Mouse (Mus musculus): ENCODE data around the gene Ldlr.

Gene Ldlr

DNA sequence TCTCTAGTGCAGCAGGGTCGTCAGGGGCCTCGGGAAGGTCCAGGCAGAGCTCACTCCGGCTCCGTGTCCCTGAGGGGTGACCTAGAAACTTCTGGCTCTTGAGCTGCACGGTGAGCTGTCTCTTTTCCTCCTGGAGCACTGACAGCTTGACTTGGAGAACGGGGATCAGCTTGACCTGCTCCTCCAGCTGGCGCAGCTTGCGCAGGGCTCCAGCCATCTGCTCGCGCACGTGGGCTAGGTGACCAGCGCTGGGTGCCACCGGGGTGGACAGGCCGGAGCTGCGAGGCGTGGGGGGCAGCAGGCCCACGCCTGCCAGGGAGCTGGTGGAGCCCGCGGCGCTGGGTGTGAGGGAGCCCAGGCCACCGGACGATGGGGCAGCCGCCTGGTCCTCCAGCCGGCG lies 71.6 kb downstream of the Ldlr start:
- no peak for DNase-seq

DNA sequence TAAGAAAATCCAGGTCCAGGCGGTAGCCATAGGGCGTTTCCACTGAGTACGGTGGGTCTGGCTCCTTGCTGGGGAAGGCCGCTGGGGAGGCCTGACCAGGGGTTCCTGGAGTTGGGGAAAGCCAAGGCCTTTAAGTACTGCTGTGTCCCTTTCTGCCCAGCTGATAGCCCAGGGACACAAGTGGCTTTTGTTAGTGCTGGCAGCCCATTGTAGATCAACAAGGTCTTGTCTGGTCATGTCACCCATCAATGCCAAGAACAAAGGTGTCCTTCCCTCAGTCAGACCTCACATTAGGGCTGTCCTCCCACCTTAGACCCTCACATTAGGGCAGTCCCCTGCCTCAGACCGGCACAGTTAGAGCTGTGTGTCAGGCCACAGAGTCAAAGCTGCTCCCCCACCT lies 72.3 kb downstream of the Ldlr start:
- DNase-seq = no peak

DNA sequence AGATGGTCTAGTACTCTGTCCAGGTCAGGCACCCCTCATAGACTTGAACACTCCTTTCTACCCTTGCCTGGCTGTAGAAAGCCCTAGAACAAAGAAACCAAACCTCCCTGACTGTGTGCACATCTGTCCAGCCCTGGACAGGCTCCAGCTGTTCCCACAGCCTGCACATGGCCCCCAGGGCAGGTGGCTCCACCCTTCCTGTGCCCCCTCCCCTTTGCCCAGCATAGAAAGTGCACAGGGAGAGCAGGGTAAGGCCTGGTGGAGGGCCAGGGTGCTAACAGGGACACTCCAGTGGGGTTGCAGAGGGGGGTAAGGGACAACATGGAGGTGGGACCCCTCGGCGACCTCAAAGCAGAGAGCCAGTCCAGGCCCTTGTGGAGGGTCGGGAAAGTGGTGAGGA lies 73.0 kb downstream of the Ldlr start:
- DNase-seq = peak; percentile 29

DNA sequence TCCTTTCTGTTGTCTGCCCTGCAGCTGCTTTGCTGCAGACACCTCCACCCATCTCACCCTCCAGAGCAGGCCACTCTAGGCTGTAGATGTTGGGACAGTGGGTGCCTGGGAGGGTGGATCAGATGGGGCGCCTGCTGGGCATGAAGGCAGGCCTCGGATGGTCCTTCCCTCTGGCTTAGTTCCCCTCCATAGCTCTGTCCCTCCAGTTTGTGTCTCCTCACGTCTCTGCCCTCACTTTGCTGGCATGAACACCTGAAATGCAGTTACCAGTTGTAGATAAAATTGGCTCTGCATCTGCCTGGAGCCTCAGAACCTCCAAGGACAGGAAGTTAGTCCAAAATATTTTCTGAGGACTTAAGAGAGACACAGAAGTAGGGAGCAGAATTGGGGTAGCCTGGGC lies 73.6 kb downstream of the Ldlr start:
- no peak for DNase-seq

DNA sequence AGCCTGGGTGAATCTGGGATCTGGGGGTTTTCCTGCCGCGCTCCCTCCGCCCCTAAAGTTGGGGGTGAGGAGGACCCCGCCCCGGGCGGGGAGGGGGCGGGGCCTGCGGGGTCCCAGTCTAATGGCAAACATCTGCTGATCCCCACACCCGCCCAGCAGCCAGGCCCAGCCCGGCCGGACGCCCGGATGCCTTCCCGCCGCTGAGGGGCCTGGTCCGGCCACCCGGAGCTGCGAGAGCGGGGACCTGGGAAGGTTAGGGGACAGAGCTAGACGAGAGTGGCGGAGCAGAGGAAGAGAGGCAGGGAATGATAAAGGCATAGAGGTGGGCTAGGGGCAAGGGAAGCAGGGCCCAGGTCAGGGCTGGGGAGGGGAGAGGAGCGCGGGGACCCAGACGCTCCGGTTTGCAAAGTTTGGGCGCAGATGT lies 74.7 kb downstream of the Ldlr start:
- peak; percentile 84 for DNase-seq

DNA sequence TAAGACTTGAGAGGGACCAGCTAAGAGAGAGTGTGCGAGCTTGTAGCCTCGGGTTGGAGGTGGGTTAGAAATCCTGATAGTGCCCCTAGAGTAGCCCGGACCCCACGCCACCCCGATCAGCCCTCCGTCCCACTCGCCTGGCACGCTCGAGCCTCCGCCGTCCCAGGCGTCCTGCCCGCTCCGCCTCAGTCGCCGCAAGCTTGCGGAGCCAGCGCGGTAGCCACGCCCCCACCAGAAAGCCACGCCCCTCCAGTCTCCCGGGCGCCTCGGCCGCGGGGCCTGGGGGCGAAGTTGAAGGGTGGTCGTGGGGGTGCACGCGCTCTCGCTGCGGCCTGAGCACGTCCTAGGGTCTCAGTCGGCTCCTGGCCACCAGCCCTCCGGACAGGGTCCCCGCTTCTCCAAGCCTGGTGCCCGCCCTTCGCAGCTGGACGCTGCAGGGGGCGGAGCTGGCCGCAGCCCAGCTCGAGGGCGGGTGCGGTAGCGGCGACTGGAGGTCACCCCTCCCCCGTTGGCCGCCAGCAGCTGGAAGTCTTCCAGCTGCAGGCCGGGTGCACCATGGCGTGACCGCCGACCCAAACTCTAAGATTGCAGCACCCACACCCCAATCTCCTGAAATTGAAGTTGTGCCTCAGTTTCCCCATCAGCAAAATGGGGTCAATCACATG lies 75.2 kb downstream of the Ldlr start, which contains the start of gene Kank2:
TSS of gene Kank2 (minus strand) at position 400 of the 665 bp plus-strand sequence.
- peak; percentile 91 for DNase-seq

DNA sequence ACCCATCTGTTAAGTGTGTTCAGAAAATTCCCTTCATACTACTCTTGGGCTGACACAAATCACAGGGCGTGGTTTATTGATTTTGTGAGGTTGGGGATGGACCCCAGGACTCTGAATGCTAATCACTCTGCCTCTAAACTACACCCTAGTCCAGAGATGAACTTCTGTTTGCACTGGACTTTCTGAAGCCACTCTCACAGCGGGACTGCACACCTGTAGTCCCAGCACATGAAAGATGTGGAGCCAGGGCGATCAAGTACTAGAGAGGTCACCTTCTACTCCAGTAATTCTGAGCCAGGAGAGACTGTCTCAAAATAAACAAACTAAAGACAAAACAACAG lies 75.7 kb downstream of the Ldlr start:
- no peak for DNase-seq
